Mouse (Mus musculus) intestine, embryonic 16.5 days (tissue): ENCODE data around the gene Cytl1. TPM values are rescaled to one million over a fixed set of nuclear protein-coding genes. Genes with fewer than 3 reads are reported as not detected.

Experiments used
- polyA plus RNA-seq: library from polyadenylated mRNA; unstranded; fragments of >200 nt; fragmentation: Nextera tagmentation; extraction: Ambion mirVana; gene quantifications from 2 replicates; pipeline ENCODE4 v1.2.1, GENCODE M21; 2015

Gene Cytl1
- polyA plus RNA-seq, 1 experiment from 2014 or later = 0.59 TPM

Other genes with a start within 250 kb of the Cytl1 start
- gene Stk32b, start 18.3 kb upstream of the Cytl1 start, polyA plus RNA-seq = 0.24 and 0.37 TPM in 2 replicates
- 2.1 and 2.4 TPM in 2 replicates for gene Msx1, start 89.1 kb downstream of the Cytl1 start, polyA plus RNA-seq